Mouse (Mus musculus): ENCODE data around the gene Zfp423.

The Zfp423 gene

GRCm38 (mm10) chr8:87944225-87944934, 15.0 kb downstream of the Zfp423 start:
- no peak for DNase-seq

GRCm38 (mm10) chr8:87943651-87944091, 15.7 kb downstream of the Zfp423 start:
- DNase-seq = no peak

GRCm38 (mm10) chr8:87940646-87941045, 18.7 kb downstream of the Zfp423 start:
- peak; percentile 45 to 74 for DNase-seq

- DNase-seq = no peak
Observed at GRCm38 (mm10) chr8:87939308-87939936, 20.0 kb downstream of the Zfp423 start.

- DNase-seq = peak in 1 of 2 experiments; percentile 70
Observed at GRCm38 (mm10) chr8:87938351-87939232, 20.8 kb downstream of the Zfp423 start.

- DNase-seq = no peak
Observed at GRCm38 (mm10) chr8:87937211-87937610, 22.2 kb downstream of the Zfp423 start.

- DNase-seq = no peak
Observed at GRCm38 (mm10) chr8:87935088-87935680, 24.2 kb downstream of the Zfp423 start.

GRCm38 (mm10) chr8:87934175-87934574, 25.2 kb downstream of the Zfp423 start:
- DNase-seq = no peak

GRCm38 (mm10) chr8:87933752-87934151, 25.6 kb downstream of the Zfp423 start:
- DNase-seq = no peak

- peak; percentile 54 to 67 for DNase-seq
Observed at GRCm38 (mm10) chr8:87928857-87929256, 30.5 kb downstream of the Zfp423 start.

GRCm38 (mm10) chr8:87927034-87927830, 32.2 kb downstream of the Zfp423 start:
- no peak for DNase-seq

- DNase-seq = peak; percentile 48 to 62
Observed at GRCm38 (mm10) chr8:87926098-87926890, 33.1 kb downstream of the Zfp423 start.

GRCm38 (mm10) chr8:87922936-87923335, 36.5 kb downstream of the Zfp423 start:
- DNase-seq = no peak

- DNase-seq = peak; percentile 55 to 59
Observed at GRCm38 (mm10) chr8:87922446-87922845, 36.9 kb downstream of the Zfp423 start.

- no peak for DNase-seq
Observed at GRCm38 (mm10) chr8:87918004-87918403, 41.4 kb downstream of the Zfp423 start.

GRCm38 (mm10) chr8:87915763-87916162, 43.6 kb downstream of the Zfp423 start:
- DNase-seq = peak; percentile 56 to 73

- no peak for DNase-seq
Observed at GRCm38 (mm10) chr8:87914247-87914967, 45.0 kb downstream of the Zfp423 start.

GRCm38 (mm10) chr8:87908940-87909339, 50.5 kb downstream of the Zfp423 start:
- no peak for DNase-seq

- no peak for DNase-seq
Observed at GRCm38 (mm10) chr8:87905404-87905803, 54.0 kb downstream of the Zfp423 start.

GRCm38 (mm10) chr8:87904108-87904507, 55.3 kb downstream of the Zfp423 start:
- no peak for DNase-seq

Measured in kidney, postnatal 25 days (tissue).